ENCODE assay signal across 18 mouse cellular contexts in the genomic region with DNA sequence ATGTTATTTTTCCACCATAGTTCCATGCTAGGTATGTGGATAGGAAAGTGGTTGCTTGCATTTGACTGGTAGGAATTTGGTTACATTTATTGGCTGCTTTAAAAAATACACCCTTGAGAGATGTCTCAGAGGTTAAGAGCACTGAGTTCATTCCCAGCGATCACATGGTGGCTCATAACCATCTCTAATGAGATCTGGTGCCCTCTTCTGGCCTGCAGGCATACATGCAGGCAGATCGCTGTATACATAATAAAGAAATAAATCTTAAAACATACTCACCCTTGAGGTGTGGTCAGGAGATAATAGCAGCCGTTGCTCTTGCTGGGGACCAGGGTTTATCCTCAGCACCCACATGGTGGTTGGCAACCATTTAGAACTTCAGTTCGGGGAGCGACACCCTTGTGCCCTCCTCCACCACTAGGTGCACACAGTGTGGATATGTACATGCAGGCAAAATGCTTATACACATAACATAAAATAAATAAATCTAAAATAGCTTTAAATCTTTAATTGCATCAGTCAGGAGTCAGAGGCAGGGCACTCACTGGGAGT. TPM values are rescaled to one million over a fixed set of nuclear protein-coding genes. Genes with fewer than 3 reads are reported as not detected.
DNase-seq lines count a peak whose midpoint lies in the region; ATAC-seq and TF ChIP-seq lines count a peak whose summit lies in the region.
"Had no signal": no experiment of that assay in that cellular context is flagged by ENCODE, and none has a peak within 500 bp of the region (broad histone marks: within the 10 kb centered on the region; RNA-seq: fewer than 3 reads in every experiment).

No protein-coding gene starts in this region.

- WGBS in kidney, postnatal 0 days, result 93% methylated on average over 5 of the region's 5 CpGs
- WGBS in kidney, embryonic 15.5 days, result 86% methylated on average over 5 of the region's 5 CpGs

- H3K4me2 ChIP-seq in kidney, postnatal 0 days (ENCODE audit: low read length), result no peak overlapping the region
- no peak overlapping the region for H3K4me2 ChIP-seq in kidney, embryonic 15.5 days
- H3K4me2 ChIP-seq: heart, embryonic 12.5 days; midbrain, embryonic 15.5 days; neural tube, embryonic 12.5 days had no signal

- H3K27me3 ChIP-seq in kidney, postnatal 0 days (ENCODE audit: insufficient read depth, low read length), result no peaks in the 10 kb centered on the region
- H3K27me3 ChIP-seq in kidney, embryonic 15.5 days, result no peaks in the 10 kb centered on the region
- H3K27me3 ChIP-seq: heart, embryonic 12.5 days; midbrain, embryonic 15.5 days; neural tube, embryonic 12.5 days had no signal

- H3K4me3 ChIP-seq in kidney, postnatal 0 days (replicated peaks; ENCODE audit: low read depth, low read length), result no peak overlapping the region
- no peak overlapping the region for H3K4me3 ChIP-seq in kidney, embryonic 15.5 days (replicated peaks)
- H3K4me3 ChIP-seq: erythroblast, embryonic 14.5 days; heart, embryonic 12.5 days; midbrain, embryonic 15.5 days; neural tube, embryonic 12.5 days had no signal

- H3K9ac ChIP-seq in kidney, postnatal 0 days (ENCODE audit: low read depth, low read length), result no peak overlapping the region
- H3K9ac ChIP-seq in kidney, embryonic 15.5 days, result no peak overlapping the region
- H3K9ac ChIP-seq: heart, embryonic 12.5 days; midbrain, embryonic 15.5 days; neural tube, embryonic 12.5 days had no signal

- H3K4me1 ChIP-seq in kidney, postnatal 0 days (replicated peaks; ENCODE audit: insufficient read depth, low read length), result no peaks in the 10 kb centered on the region
- H3K4me1 ChIP-seq in kidney, embryonic 15.5 days, result 0 out of 2 replicates have a peak, but pooled peaks cover 12% of the 10 kb centered on the region
- H3K4me1 ChIP-seq: heart, embryonic 12.5 days; midbrain, embryonic 15.5 days had no signal

- no peak for ATAC-seq in kidney, postnatal 0 days (replicated peaks; ENCODE audit: low FRiP score, low read depth)
- no peak for ATAC-seq in kidney, embryonic 15.5 days (replicated peaks; ENCODE audit: low FRiP score)
- peak; percentile 59; the same call in 1 of the 2 replicates for ATAC-seq in megakaryocyte-erythroid progenitor cell, adult 5-6 weeks (replicated peaks; ENCODE audit: low FRiP score, low TSS enrichment, poor library complexity, severe bottlenecking)
- ATAC-seq: activated CD4-positive, CD25-positive, alpha-beta regulatory T cell, adult 4 months; midbrain, embryonic 15.5 days had no signal

- no peak for DNase-seq in kidney, postnatal 0 days (ENCODE audit: low spot score)
- peak; percentile 37 for DNase-seq in A20 (ENCODE audit: low read depth, low spot score)
- peak; percentile 47 for DNase-seq in ES-CJ7 (ENCODE audit: low read depth, low spot score)
- DNase-seq in adrenal gland, postnatal 4 days (ENCODE audit: low spot score in 2 of 2), result no peak
- no peak for DNase-seq in gastrocnemius, postnatal 25 days
- DNase-seq: cerebellum, adult 2 months; embryo, embryonic 11 days; gastrocnemius, postnatal 36 days; kidney, adult 18-20 months; lung, postnatal 4 days had no signal

- no peaks in the 10 kb centered on the region for H3K9me3 ChIP-seq in kidney, postnatal 0 days (replicated peaks; ENCODE audit: low read length)
- 0 out of 2 replicates have a peak, but pooled peaks cover 2% of the 10 kb centered on the region for H3K9me3 ChIP-seq in kidney, embryonic 15.5 days (replicated peaks)
- H3K9me3 ChIP-seq: midbrain, embryonic 15.5 days; neural tube, embryonic 12.5 days had no signal

- no peaks in the 10 kb centered on the region for H3K36me3 ChIP-seq in kidney, postnatal 0 days (ENCODE audit: insufficient read depth, low read length)
- H3K36me3 ChIP-seq in kidney, embryonic 15.5 days, result no peaks in the 10 kb centered on the region
- H3K36me3 ChIP-seq: G1E; heart, embryonic 12.5 days; midbrain, embryonic 15.5 days; neural tube, embryonic 12.5 days had no signal

- TF ChIP-seq CTCF in kidney, postnatal 0 days (IDR thresholded peaks at IDR 0.05; ENCODE audit: low read depth), result peak; percentile 38; the same call in 1 of the 2 replicates

- no peak overlapping the region for H3K27ac ChIP-seq in kidney, postnatal 0 days
- no peak overlapping the region for H3K27ac ChIP-seq in kidney, embryonic 15.5 days
- H3K27ac ChIP-seq: midbrain, embryonic 15.5 days; neural tube, embryonic 12.5 days had no signal

RNA-seq across cellular contexts. Expression of a gene that starts 44.9 kb away (rescaled TPM):
- polyA plus RNA-seq in kidney, postnatal 0 days (2015; fragmentation: Nextera tagmentation; extraction: Ambion mirVana), result 17.2 and 18.1 TPM in 2 replicates
- 19.5 and 20.1 TPM in 2 replicates for polyA plus RNA-seq in kidney, embryonic 15.5 days (2015; fragmentation: Nextera tagmentation; extraction: Ambion mirVana)
- 19.1 and 21.5 TPM in 2 replicates for total RNA-seq in megakaryocyte-erythroid progenitor cell, adult 5-6 weeks (2014; fragmentation: Nextera tagmentation)
- total RNA-seq in megakaryocyte-erythroid progenitor cell, adult 5-6 weeks (2017), result 17.3 and 19.5 TPM in 2 replicates
- total RNA-seq in adrenal gland, postnatal 4 days (2021), result 10 to 100 TPM; 27.1 to 32.9 TPM
- 10 to 100 TPM; 17.6 to 18.4 TPM for total RNA-seq in gastrocnemius, postnatal 25 days (2021)

RNA-seq across cellular contexts. Expression of a gene that starts 45.0 kb away (rescaled TPM):
- 50.7 and 54.6 TPM in 2 replicates for polyA plus RNA-seq in kidney, postnatal 0 days (2015; fragmentation: Nextera tagmentation; extraction: Ambion mirVana)
- polyA plus RNA-seq in kidney, embryonic 15.5 days (2015; fragmentation: Nextera tagmentation; extraction: Ambion mirVana), result 38.8 and 41.4 TPM in 2 replicates
- 1.5 TPM in 1 of 2 replicates, not detected in the other for total RNA-seq in megakaryocyte-erythroid progenitor cell, adult 5-6 weeks (2014; fragmentation: Nextera tagmentation)
- 1.1 TPM in 1 of 2 replicates, not detected in the other for total RNA-seq in megakaryocyte-erythroid progenitor cell, adult 5-6 weeks (2017)
- total RNA-seq in adrenal gland, postnatal 4 days (2021), result 10 to 100 TPM; 11.5 to 12.9 TPM
- total RNA-seq in gastrocnemius, postnatal 25 days (2021), result 1 to 10 TPM; 1.9 to 2.2 TPM
- polyA plus RNA-seq: activated CD4-positive, CD25-positive, alpha-beta regulatory T cell, adult 4 months; G1E had no signal

Comparison
In these comparisons a context has a peak if more than half of its experiments do, and no peak if none do; other contexts are left out.
1. DNase-seq: peak in A20 (single experiment) and ES-CJ7 (single experiment); none in kidney, postnatal 0 days (single experiment), adrenal gland, postnatal 4 days (0 of 2) and gastrocnemius, postnatal 25 days (single experiment).